Mouse (Mus musculus): Measurements from ENCODE around the gene Samd13.

The Samd13 gene

GRCm38 (mm10) chr3:146616533-146617283 lies 68.7 kb downstream of the Samd13 start:
- no peak for DNase-seq (ENCODE audit: low read depth, low spot score)

- DNase-seq (ENCODE audit: low read depth, low spot score), result no peak
Observed at GRCm38 (mm10) chr3:146615496-146615895, 69.9 kb downstream of the Samd13 start, which contains the start of gene Dnase2b. TSS of gene Dnase2b (minus strand) at chr3:146615596.

GRCm38 (mm10) chr3:146611821-146612220 lies 73.6 kb downstream of the Samd13 start:
- no peak for DNase-seq (ENCODE audit: low read depth, low spot score)

- DNase-seq (ENCODE audit: low read depth, low spot score), result no peak
Observed at GRCm38 (mm10) chr3:146611261-146611660, 74.1 kb downstream of the Samd13 start.

GRCm38 (mm10) chr3:146610322-146610721 lies 75.1 kb downstream of the Samd13 start:
- no peak for DNase-seq (ENCODE audit: low read depth, low spot score)

- DNase-seq (ENCODE audit: low read depth, low spot score), result no peak
Observed at GRCm38 (mm10) chr3:146607368-146607767, 78.0 kb downstream of the Samd13 start.

- no peak for DNase-seq (ENCODE audit: low read depth, low spot score)
Observed at GRCm38 (mm10) chr3:146604647-146605046, 80.7 kb downstream of the Samd13 start.

- DNase-seq (ENCODE audit: low read depth, low spot score), result no peak
Observed at GRCm38 (mm10) chr3:146602531-146602930, 82.9 kb downstream of the Samd13 start.

- DNase-seq (ENCODE audit: low read depth, low spot score), result no peak
Observed at GRCm38 (mm10) chr3:146601205-146601604, 84.2 kb downstream of the Samd13 start.

- DNase-seq (ENCODE audit: low read depth, low spot score), result no peak
Observed at GRCm38 (mm10) chr3:146599198-146599900, 86.0 kb downstream of the Samd13 start.

- no peak for DNase-seq (ENCODE audit: low read depth, low spot score)
Observed at GRCm38 (mm10) chr3:146598411-146598810, 87.0 kb downstream of the Samd13 start.

GRCm38 (mm10) chr3:146596864-146597263 lies 88.5 kb downstream of the Samd13 start:
- no peak for DNase-seq (ENCODE audit: low read depth, low spot score)

- DNase-seq (ENCODE audit: low read depth, low spot score), result no peak
Observed at GRCm38 (mm10) chr3:146596387-146596786, 89.0 kb downstream of the Samd13 start.

- DNase-seq (ENCODE audit: low read depth, low spot score), result no peak
Observed at GRCm38 (mm10) chr3:146595440-146595839, 90.0 kb downstream of the Samd13 start.

Data from c-Kit-negative CD71-positive TER-119-positive erythroid progenitor cells, embryonic 14.5 days (primary cell).